Mouse (Mus musculus) hindbrain, embryonic 10.5 days (tissue): ENCODE measurements around the gene Armh1. TPM values are rescaled to one million over a fixed set of nuclear protein-coding genes. Genes with fewer than 3 reads are reported as not detected.
"Not testable (repeated sequence)": the region's sequence is repeated elsewhere in the genome, so short reads cannot be mapped to it uniquely, and the experiment has no call there.

Experiments used
- DNase-seq: peaks from one replicate; pipeline ENCODE4 v3.0.0-alpha.2; 2017; ENCODE audit warnings: low spot score
- H3K27ac ChIP-seq: fragments of 300-500 bp; sonication (generic); 2 replicates; pipeline ENCODE4 v1.5.1; 2016; ENCODE audit warnings: mild to moderate bottlenecking, moderate library complexity
- H3K27me3 ChIP-seq: fragments of 300-500 bp; sonication (generic); 2 replicates; pipeline ENCODE4 v1.6.1; 2016; ENCODE audit warnings: mild to moderate bottlenecking; ENCODE audit not compliant: poor library complexity, insufficient read depth, severe bottlenecking
- H3K36me3 ChIP-seq: fragments of 300-500 bp; sonication (generic); 2 replicates; pipeline ENCODE4 v1.6.1; 2016; ENCODE audit warnings: mild to moderate bottlenecking, moderate library complexity
- H3K4me1 ChIP-seq: fragments of 300-500 bp; sonication (generic); replicated peaks from 2 replicates; pipeline ENCODE4 v1.6.1; 2016; ENCODE audit warnings: mild to moderate bottlenecking
- H3K4me3 ChIP-seq: fragments of 300-500 bp; sonication (generic); 2 replicates; pipeline ENCODE4 v1.5.1; 2016; ENCODE audit warnings: mild to moderate bottlenecking, moderate library complexity
- H3K9me3 ChIP-seq: fragments of 300-500 bp; sonication (generic); 2 replicates; pipeline ENCODE4 v1.6.1; 2016; ENCODE audit warnings: mild to moderate bottlenecking, moderate library complexity
- WGBS: fragments of 180-500 bp; shearing (Covaris S2); methylation state at CpG from one replicate; pipeline ENCODE4 v1.1.7; 2016; 5-methylcytosine and 5-hydroxymethylcytosine counted together
- polyA plus RNA-seq: library from polyadenylated mRNA; unstranded; fragments of >200 nt; fragmentation: Nextera tagmentation; extraction: Ambion mirVana; gene quantifications from 2 replicates; pipeline ENCODE4 v1.2.1, GENCODE M21; 2016

Armh1 gene
- polyA plus RNA-seq, 1 experiment from 2014 or later, result 0.39 TPM

GRCm38 (mm10) chr4:117210147-117211074 is 41.5 kb downstream of the Armh1 start:
- peak overlapping the region; percentile 28; the same call in 1 of the 2 replicates for H3K4me3 ChIP-seq
- H3K27ac ChIP-seq, result peak overlapping the region; percentile 89
- 0 out of 2 replicates have a peak, but pooled peaks cover 5% of the 10 kb centered on the region for H3K27me3 ChIP-seq
- H3K9me3 ChIP-seq, result no peaks in the 10 kb centered on the region
- H3K36me3 ChIP-seq, result no peaks in the 10 kb centered on the region
- 3% methylated on average over 20 of the region's 20 CpGs for WGBS
- DNase-seq, result peak; percentile 89
- no peaks in the 10 kb centered on the region; the same call in 1 of the 2 replicates for H3K4me1 ChIP-seq

- Histone ChIP-seq H3K9me3 (no peaks in the 10 kb centered on the region), H3K27ac (no peak overlapping the region), H3K4me1 (no peaks in the 10 kb centered on the region; the same call in 1 of the 2 replicates), H3K27me3 (0 out of 2 replicates have a peak, but pooled peaks cover 5% of the 10 kb centered on the region), H3K36me3 (no peaks in the 10 kb centered on the region), H3K4me3 (no peak overlapping the region)
- DNase-seq, result no peak
- 82% methylated on average over 6 of the region's 6 CpGs for WGBS
Observed at GRCm38 (mm10) chr4:117209592-117209991, 42.3 kb downstream of the Armh1 start.

GRCm38 (mm10) chr4:117202992-117203354 is 49.0 kb downstream of the Armh1 start:
- H3K4me3 ChIP-seq, result no peak overlapping the region
- H3K27ac ChIP-seq, result no peak overlapping the region; the same call in 1 of the 2 replicates
- H3K4me1 ChIP-seq, result peaks cover 7% of the 10 kb centered on the region; the same call in 1 of the 2 replicates
- 61% methylated on average over 4 of the region's 4 CpGs for WGBS
- H3K36me3 ChIP-seq, result no peaks in the 10 kb centered on the region
- H3K9me3 ChIP-seq, result no peaks in the 10 kb centered on the region
- no peak for DNase-seq
- no peaks in the 10 kb centered on the region for H3K27me3 ChIP-seq

- H3K27ac ChIP-seq, result peak overlapping the region; percentile 88
- peak overlapping the region; percentile 36 for H3K4me3 ChIP-seq
- under 1% methylated on average over 25 of the region's 25 CpGs for whole genome bisulfite sequencing
- H3K27me3 ChIP-seq, result no peaks in the 10 kb centered on the region
- DNase-seq, result peak; percentile 61
- no peaks in the 10 kb centered on the region for H3K9me3 ChIP-seq
- H3K4me1 ChIP-seq, result peaks cover 7% of the 10 kb centered on the region; the same call in 1 of the 2 replicates
- no peaks in the 10 kb centered on the region for H3K36me3 ChIP-seq
Observed at GRCm38 (mm10) chr4:117202046-117202991, 49.6 kb downstream of the Armh1 start.

GRCm38 (mm10) chr4:117191804-117192203 is 60.1 kb downstream of the Armh1 start:
- no peak for DNase-seq
- 96% methylated on average over 14 of the region's 14 CpGs for WGBS
- Histone ChIP-seq H3K36me3 (no peaks in the 10 kb centered on the region), H3K4me3 (no peak overlapping the region), H3K27ac (no peak overlapping the region), H3K27me3 (no peaks in the 10 kb centered on the region), H3K9me3 (no peaks in the 10 kb centered on the region), H3K4me1 (peaks cover 4% of the 10 kb centered on the region)

- H3K4me3 ChIP-seq, result no peak overlapping the region
- H3K27me3 ChIP-seq, result no peaks in the 10 kb centered on the region
- 72% methylated on average over 7 of the region's 7 CpGs for WGBS
- H3K27ac ChIP-seq, result peak overlapping the region; percentile 90; the same call in 1 of the 2 replicates
- no peak for DNase-seq
- H3K9me3 ChIP-seq, result no peaks in the 10 kb centered on the region
- peaks cover 4% of the 10 kb centered on the region for H3K4me1 ChIP-seq
- no peaks in the 10 kb centered on the region for H3K36me3 ChIP-seq
Observed at GRCm38 (mm10) chr4:117190660-117191059, 61.3 kb downstream of the Armh1 start.

- under 1% methylated on average over 9 of the region's 9 CpGs for WGBS
Observed at GRCm38 (mm10) chr4:117189856-117190543, 61.9 kb downstream of the Armh1 start.

GRCm38 (mm10) chr4:117189382-117189855 is 62.5 kb downstream of the Armh1 start:
- no peaks in the 10 kb centered on the region for H3K27me3 ChIP-seq
- H3K36me3 ChIP-seq, result no peaks in the 10 kb centered on the region
- peak; percentile 79 for DNase-seq
- WGBS, result 3% methylated on average over 16 of the region's 16 CpGs
- no peaks in the 10 kb centered on the region for H3K9me3 ChIP-seq
- H3K4me3 ChIP-seq, result peak overlapping the region; percentile 45
- peak overlapping the region; percentile 90 for H3K27ac ChIP-seq
- peaks cover 4% of the 10 kb centered on the region for H3K4me1 ChIP-seq

More at GRCm38 (mm10) chr4:117189856-117190543, 61.9 kb downstream of the Armh1 start:
- no peaks in the 10 kb centered on the region for H3K9me3 ChIP-seq
- peak; percentile 61 for DNase-seq
- no peaks in the 10 kb centered on the region for H3K36me3 ChIP-seq
- H3K4me3 ChIP-seq, result peak overlapping the region; percentile 45
- H3K27ac ChIP-seq, result peak overlapping the region; percentile 90
- peaks cover 4% of the 10 kb centered on the region for H3K4me1 ChIP-seq
- no peaks in the 10 kb centered on the region for H3K27me3 ChIP-seq

- Histone ChIP-seq H3K27me3 (no peaks in the 10 kb centered on the region), H3K36me3 (no peaks in the 10 kb centered on the region), H3K4me3 (peak overlapping the region; percentile 45), H3K4me1 (peaks cover 4% of the 10 kb centered on the region), H3K9me3 (no peaks in the 10 kb centered on the region), H3K27ac (peak overlapping the region; percentile 90)
- DNase-seq, result no peak
- 59% methylated on average over 3 of the region's 3 CpGs for WGBS
Observed at GRCm38 (mm10) chr4:117188969-117189368, 63.0 kb downstream of the Armh1 start.

GRCm38 (mm10) chr4:117182759-117183096 is 69.2 kb downstream of the Armh1 start:
- WGBS, result 16% methylated on average over 9 of the region's 9 CpGs
- not testable (repeated sequence) for H3K27me3 ChIP-seq, H3K9me3 ChIP-seq, DNase-seq
- peaks cover 26% of the 10 kb centered on the region for H3K4me1 ChIP-seq
- peak overlapping the region; percentile 87 for H3K4me3 ChIP-seq
- peaks cover 25% of the 10 kb centered on the region for H3K36me3 ChIP-seq
- peak overlapping the region; percentile 91 for H3K27ac ChIP-seq

GRCm38 (mm10) chr4:117181863-117182758 is 69.8 kb downstream of the Armh1 start, which contains the start of gene Kif2c:
Kif2c (minus strand) TSS chr4:117182639.
- Histone ChIP-seq H3K9me3 (no peaks in the 10 kb centered on the region), H3K27ac (peak within 1 kb of the TSS; percentile 91), H3K4me1 (peaks cover 26% of the 10 kb centered on the region), H3K27me3 (no peaks in the 10 kb centered on the region), H3K36me3 (peaks cover 31% of the 10 kb centered on the region), H3K4me3 (peak within 1 kb of the TSS; percentile 87)
- DNase-seq, result peak; percentile 91
- 2% methylated on average over 42 of the region's 42 CpGs for WGBS
